Mouse (Mus musculus) MEL (cell line): ENCODE results near the gene Rxrb. TPM values are rescaled to one million over a fixed set of nuclear protein-coding genes. Genes with fewer than 3 reads are reported as not detected.

Experiments used
- DNase-seq: peaks from one replicate; pipeline ENCODE4 v3.0.0; 2011; ENCODE audit warnings: low read depth, low spot score
- H3K27ac ChIP-seq: 2 replicates; pipeline ENCODE4 v1.5.1; 2012; ENCODE audit warnings: low read depth, mild to moderate bottlenecking, control low read depth, low read length, moderate library complexity; ENCODE audit not compliant: control insufficient read depth
- H3K27me3 ChIP-seq, 2 experiments: fragments of 150-350 bp in 1 of 2; sonication (generic) in 1 of 2; 2 replicates each; pipeline ENCODE4 v1.6.1; 2012; ENCODE audit warnings: low read length in 2 of 2, mild to moderate bottlenecking in 2 of 2, improper control_type of control experiment in 1 of 2, moderate library complexity in 1 of 2; ENCODE audit not compliant: insufficient read depth in 2 of 2, control insufficient read depth in 1 of 2
- H3K36me3 ChIP-seq, 2 experiments: 2 replicates each; pipeline ENCODE4 v1.6.1; 2012 to 2014; ENCODE audit warnings: low read length in 2 of 2, improper control_type of control experiment in 1 of 2, inconsistent platforms in 1 of 2, mild to moderate bottlenecking in 1 of 2; ENCODE audit not compliant: insufficient read depth in 2 of 2, control insufficient read depth in 1 of 2
- H3K4me1 ChIP-seq, 2 experiments: fragments of 150-350 bp in 1 of 2; sonication (generic) in 1 of 2; 2 replicates each; pipeline ENCODE4 v1.6.1; 2012; ENCODE audit warnings: low read length in 2 of 2, improper control_type of control experiment in 1 of 2, mild to moderate bottlenecking in 1 of 2; ENCODE audit not compliant: insufficient read depth in 2 of 2, control insufficient read depth in 1 of 2
- H3K4me3 ChIP-seq, 2 experiments: fragments of 150-350 bp in 1 of 2; sonication (generic) in 1 of 2; 2 replicates each; pipeline ENCODE4 v1.5.1; 2012; ENCODE audit warnings: low read depth in 2 of 2, low read length in 2 of 2, mild to moderate bottlenecking in 2 of 2, moderate library complexity in 2 of 2, control low read depth in 1 of 2, improper control_type of control experiment in 1 of 2; ENCODE audit not compliant: control insufficient read depth in 1 of 2, insufficient read depth in 1 of 2
- H3K79me2 ChIP-seq: 2 replicates; pipeline ENCODE4 v1.6.1; 2012; ENCODE audit warnings: mild to moderate bottlenecking, low read length, moderate library complexity; ENCODE audit not compliant: control insufficient read depth, poor library complexity, insufficient read depth
- H3K9ac ChIP-seq: 2 replicates; pipeline ENCODE4 v1.6.1; 2012; ENCODE audit warnings: low read depth, mild to moderate bottlenecking, control low read depth, low read length, moderate library complexity; ENCODE audit not compliant: control insufficient read depth, poor library complexity, severe bottlenecking
- H3K9me3 ChIP-seq: fragments of 150-350 bp; sonication (generic); replicated peaks from 2 replicates; pipeline ENCODE4 v1.6.1; 2012; ENCODE audit warnings: mild to moderate bottlenecking, low read length, improper control_type of control experiment, moderate library complexity; ENCODE audit not compliant: insufficient read depth
- BHLHE40 ChIP-seq: IDR thresholded peaks from 2 replicates; pipeline ENCODE4 v1.6.1; 2012; ENCODE audit warnings: low read depth, mild to moderate bottlenecking, inconsistent platforms, low read length, improper control_type of control experiment, borderline replicate concordance
- CHD1 ChIP-seq: IDR thresholded peaks from 2 replicates; pipeline ENCODE4 v1.6.1; 2012; ENCODE audit warnings: low read depth, mild to moderate bottlenecking, inconsistent platforms, low read length, improper control_type of control experiment
- E2F4 ChIP-seq: IDR thresholded peaks from 2 replicates; pipeline ENCODE4 v1.6.1; 2011; ENCODE audit warnings: low read depth, low read length, improper control_type of control experiment, borderline replicate concordance
- ETS1 ChIP-seq: IDR thresholded peaks from 2 replicates; pipeline ENCODE4 v1.6.1; 2012; ENCODE audit warnings: low read depth, mild to moderate bottlenecking, inconsistent platforms, low read length, improper control_type of control experiment, moderate library complexity
- GATA1 ChIP-seq: IDR thresholded peaks from 2 replicates; pipeline ENCODE4 v1.6.1; 2011; ENCODE audit warnings: low read depth, low read length, improper control_type of control experiment
- HCFC1 ChIP-seq: IDR thresholded peaks from 2 replicates; pipeline ENCODE4 v1.6.1; 2012; ENCODE audit warnings: low read depth, mild to moderate bottlenecking, inconsistent platforms, low read length, improper control_type of control experiment, moderate library complexity
- JUND ChIP-seq: IDR thresholded peaks from 2 replicates; pipeline ENCODE4 v1.6.1; 2011; ENCODE audit warnings: low read depth, mild to moderate bottlenecking, improper control_type of control experiment, low read length
- KAT2A ChIP-seq: conservative IDR thresholded peaks from 2 replicates; pipeline ENCODE4 v1.6.1; 2012; ENCODE audit warnings: low read depth, low read length, improper control_type of control experiment, inconsistent platforms
- MAFK ChIP-seq: IDR thresholded peaks from 2 replicates; pipeline ENCODE4 v1.6.1; 2011; ENCODE audit warnings: low read depth, mild to moderate bottlenecking, low read length, improper control_type of control experiment, borderline replicate concordance
- MAX ChIP-seq: IDR thresholded peaks from 2 replicates; pipeline ENCODE4 v1.6.1; 2011; ENCODE audit warnings: low read length, improper control_type of control experiment
- MXI1 ChIP-seq: IDR thresholded peaks from 2 replicates; pipeline ENCODE4 v1.6.1; 2011; ENCODE audit warnings: mild to moderate bottlenecking, low read depth, low read length, improper control_type of control experiment
- MYB ChIP-seq: IDR thresholded peaks from 2 replicates; pipeline ENCODE4 v1.6.1; 2011; ENCODE audit warnings: mild to moderate bottlenecking, low read depth, low read length, improper control_type of control experiment
- MYC ChIP-seq: IDR thresholded peaks from 2 replicates; pipeline ENCODE4 v1.6.1; 2011; ENCODE audit warnings: low read depth, mild to moderate bottlenecking, low read length, improper control_type of control experiment, moderate library complexity
- NELFE ChIP-seq: IDR thresholded peaks from 2 replicates; pipeline ENCODE4 v1.6.1; 2011; ENCODE audit warnings: low read depth, low read length, improper control_type of control experiment
- NRF1 ChIP-seq: IDR thresholded peaks from 2 replicates; pipeline ENCODE4 v1.6.1; 2014; ENCODE audit warnings: low read depth, mild to moderate bottlenecking, inconsistent platforms, low read length, improper control_type of control experiment, moderate library complexity; ENCODE audit not compliant: poor library complexity, insufficient read depth, severe bottlenecking
- POLR2A ChIP-seq, 2 experiments: IDR thresholded peaks; 2 replicates each; pipeline ENCODE4 v1.6.1; 2011 to 2012; ENCODE audit warnings: low read length in 2 of 2, mild to moderate bottlenecking in 2 of 2, control low read depth in 1 of 2, improper control_type of control experiment in 1 of 2, low read depth in 1 of 2, moderate library complexity in 1 of 2; ENCODE audit not compliant: control insufficient read depth in 1 of 2, insufficient read depth in 1 of 2, poor library complexity in 1 of 2
- POLR2AphosphoS5 ChIP-seq: IDR thresholded peaks from 2 replicates; pipeline ENCODE4 v1.6.1; 2012; ENCODE audit warnings: low read depth, borderline replicate concordance, mild to moderate bottlenecking, inconsistent platforms, low read length, moderate library complexity, mixed read lengths
- RAD21 ChIP-seq: IDR thresholded peaks from 2 replicates; pipeline ENCODE4 v1.6.1; 2011; ENCODE audit warnings: mild to moderate bottlenecking, low read depth, low read length, improper control_type of control experiment
- RCOR1 ChIP-seq: IDR thresholded peaks from 2 replicates; pipeline ENCODE4 v1.6.1; 2012; ENCODE audit warnings: low read depth, mild to moderate bottlenecking, inconsistent platforms, low read length, improper control_type of control experiment
- SIN3A ChIP-seq: IDR thresholded peaks from 2 replicates; pipeline ENCODE4 v1.6.1; 2012; ENCODE audit warnings: low read length, improper control_type of control experiment, inconsistent platforms
- SMC3 ChIP-seq: IDR thresholded peaks from 2 replicates; pipeline ENCODE4 v1.6.1; 2011; ENCODE audit warnings: low read depth, low read length, improper control_type of control experiment
- TCF12 ChIP-seq: IDR thresholded peaks from 2 replicates; pipeline ENCODE4 v1.6.1; 2014; ENCODE audit warnings: low read depth, mild to moderate bottlenecking, inconsistent platforms, low read length, improper control_type of control experiment, moderate library complexity
- UBTF ChIP-seq: IDR thresholded peaks from 2 replicates; pipeline ENCODE4 v1.6.1; 2012; ENCODE audit warnings: low read depth, mild to moderate bottlenecking, inconsistent platforms, low read length, improper control_type of control experiment, moderate library complexity, borderline replicate concordance; ENCODE audit not compliant: insufficient read depth
- USF2 ChIP-seq, 2 experiments: IDR thresholded peaks; 2 replicates each; pipeline ENCODE4 v1.6.1; 2011 to 2012; ENCODE audit warnings: improper control_type of control experiment in 2 of 2, low read length in 2 of 2, borderline replicate concordance in 1 of 2, inconsistent platforms in 1 of 2, low read depth in 1 of 2, mild to moderate bottlenecking in 1 of 2; ENCODE audit not compliant: insufficient read depth in 1 of 2
- ZC3H11A ChIP-seq: IDR thresholded peaks from 2 replicates; pipeline ENCODE4 v1.6.1; 2012; ENCODE audit warnings: low read depth, mild to moderate bottlenecking, inconsistent platforms, low read length, improper control_type of control experiment
- ZKSCAN1 ChIP-seq: IDR thresholded peaks from 2 replicates; pipeline ENCODE4 v1.6.1; 2012; ENCODE audit warnings: low read depth, mild to moderate bottlenecking, inconsistent platforms, low read length, improper control_type of control experiment, moderate library complexity
- ZMIZ1 ChIP-seq: IDR thresholded peaks from 2 replicates; pipeline ENCODE4 v1.6.1; 2012; ENCODE audit warnings: low read depth, mild to moderate bottlenecking, inconsistent platforms, low read length, improper control_type of control experiment, moderate library complexity
- polyA plus RNA-seq, 2 experiments: library from polyadenylated mRNA; stranded (reverse) in 1 of 2; unstranded in 1 of 2; fragments of >175 nt in 1 of 2; fragments of >200 nt in 1 of 2; gene quantifications; 2 replicates each; pipeline versions ENCODE4 v1.2.1 to v1.2.4; 2012; ENCODE audit warnings: low replicate concordance in 2 of 2, low read depth in 1 of 2; ENCODE audit not compliant: insufficient read length in 2 of 2, insufficient read depth in 1 of 2, missing spikeins in 1 of 2
- total RNA-seq: library from RNA; depleted of rRNA; stranded (reverse); fragments of 300-350 nt; gene quantifications from 2 replicates; pipeline ENCODE4 v1.2.3, GENCODE M21; 2012

The Rxrb gene
- total and polyA plus RNA-seq, 3 experiments, result 37.6 to 63.4 TPM; not detected in 1

DNA sequence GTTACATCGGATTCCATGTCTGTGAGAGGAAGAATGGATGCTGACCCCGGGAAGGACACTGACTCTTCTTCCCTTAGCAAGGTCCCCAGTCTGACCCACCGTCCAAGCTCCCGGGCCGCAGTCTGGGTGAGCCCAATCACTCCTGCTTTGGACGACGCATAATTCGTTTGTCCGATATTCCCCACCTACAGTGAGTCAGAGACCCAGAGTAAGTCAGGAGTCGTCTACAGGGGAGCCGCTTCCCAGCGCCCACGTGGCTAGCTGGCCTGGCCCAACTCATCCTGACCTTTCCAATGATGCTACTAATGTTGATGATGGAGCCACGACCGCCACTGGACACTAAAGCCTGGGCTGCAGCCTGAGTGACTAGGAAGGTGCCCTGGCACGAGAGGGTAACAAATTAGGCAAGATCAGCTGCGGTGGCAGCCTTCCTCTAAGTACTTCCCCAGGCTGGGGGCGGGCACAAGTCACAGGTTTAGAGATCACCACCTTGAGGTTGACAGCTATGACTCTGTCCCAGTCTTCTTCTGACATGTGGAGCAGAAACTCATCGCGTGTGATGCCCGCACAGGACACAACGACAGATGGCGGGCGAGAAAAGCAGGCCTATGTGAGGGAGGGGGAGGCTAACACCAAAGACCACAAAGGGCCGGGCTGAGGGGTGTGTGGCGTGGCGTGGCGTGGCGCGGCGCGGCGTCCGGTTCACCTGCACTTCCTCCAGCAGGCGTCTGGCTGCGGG is 4.5 kb upstream of the Rxrb start:
- Histone ChIP-seq H3K27me3 (no peaks in the 10 kb centered on the region), H3K27ac (peak overlapping the region; percentile 68), H3K4me3 (peak overlapping the region; percentile 80 to 92), H3K79me2 (peaks cover 39% of the 10 kb centered on the region), H3K36me3 (peaks cover 3 to 15% of the 10 kb centered on the region in 2 experiments; a peak in 3 of 4 replicates), H3K9ac (peak overlapping the region; percentile 92), H3K4me1 (peaks cover 0 to 32% of the 10 kb centered on the region in 2 experiments; a peak in 2 of 4 replicates), H3K9me3 (no peaks in the 10 kb centered on the region)
- peak; percentile 68 for DNase-seq
- TF ChIP-seq ZKSCAN1 (no peak), ZC3H11A (no peak), RCOR1 (no peak), POLR2AphosphoS5 (no peak), MAX (no peak), POLR2A (IDR thresholded peaks at IDR 0.05; ENCODE audit: control insufficient read depth in 1 of 2, insufficient read depth in 1 of 2, low read depth in 1 of 2, low read length in 2 of 2, poor library complexity in 1 of 2) (no peak), KAT2A (no peak), NRF1 (no peak), RAD21 (no peak), E2F4 (no peak), MYB (no peak), BHLHE40 (no peak)

- Histone ChIP-seq H3K36me3 (peaks cover 3 to 15% of the 10 kb centered on the region in 2 experiments; a peak in 3 of 4 replicates), H3K27me3 (no peaks in the 10 kb centered on the region), H3K4me1 (peaks cover 0 to 32% of the 10 kb centered on the region in 2 experiments; a peak in 2 of 4 replicates), H3K27ac (peak within 1 kb of the TSS; percentile 68), H3K9ac (peak within 1 kb of the TSS; percentile 92), H3K9me3 (no peaks in the 10 kb centered on the region), H3K4me3 (peak within 1 kb of the TSS; percentile 80 to 92), H3K79me2 (peaks cover 45% of the 10 kb centered on the region)
- DNase-seq, result peak; percentile 96
- TF ChIP-seq CHD1 (no peak), MYC (no peak), E2F4 (no peak), TCF12 (no peak; the same call in none of the 2 replicates), RCOR1 (no peak), NRF1 (no peak), JUND (no peak), UBTF (peak; percentile 69; the same call in 1 of the 2 replicates), RAD21 (no peak), HCFC1 (peak; percentile 70), SIN3A (no peak; the same call in 1 of the 2 replicates), MYB (no peak), POLR2AphosphoS5 (no peak), NELFE (peak; percentile 61), USF2 (IDR thresholded peaks at IDR 0.05; ENCODE audit: borderline replicate concordance in 1 of 2, insufficient read depth in 1 of 2, low read depth in 1 of 2, low read length in 2 of 2) (no peak), MAFK (no peak), GATA1 (no peak), POLR2A (IDR thresholded peaks at IDR 0.05; ENCODE audit: control insufficient read depth in 1 of 2, insufficient read depth in 1 of 2, low read depth in 1 of 2, low read length in 2 of 2, poor library complexity in 1 of 2) (peak; percentile 79 to 86), ETS1 (no peak), ZMIZ1 (peak; percentile 58; the same call in 1 of the 2 replicates), MXI1 (peak; percentile 26; the same call in 1 of the 2 replicates), KAT2A (no peak; the same call in 1 of the 2 replicates), SMC3 (no peak)
Observed at GRCm38 (mm10) chr17:34027656-34028223, 3.9 kb upstream of the Rxrb start, which contains the start of gene H2-Ke6. Gene H2-Ke6, minus strand, starts transcription at chr17:34028060.
